Mouse (Mus musculus) cortical plate, adult 2 months (tissue): ENCODE data around the gene Kank4.

Experiments
- CTCF ChIP-seq: fragments of 200-500 bp; IDR thresholded peaks from 2 replicates; pipeline ENCODE4 v1.5.1; 2011; ENCODE audit warnings: mild to moderate bottlenecking, control low read depth, low read length; ENCODE audit not compliant: insufficient read depth; ENCODE audit errors: extremely low read depth
- POLR2A ChIP-seq: fragments of 200-500 bp; IDR thresholded peaks from 2 replicates; pipeline ENCODE4 v1.6.1; 2011; ENCODE audit warnings: mild to moderate bottlenecking, low read length, control low read depth; ENCODE audit not compliant: insufficient read depth; ENCODE audit errors: extremely low read depth

DNA sequence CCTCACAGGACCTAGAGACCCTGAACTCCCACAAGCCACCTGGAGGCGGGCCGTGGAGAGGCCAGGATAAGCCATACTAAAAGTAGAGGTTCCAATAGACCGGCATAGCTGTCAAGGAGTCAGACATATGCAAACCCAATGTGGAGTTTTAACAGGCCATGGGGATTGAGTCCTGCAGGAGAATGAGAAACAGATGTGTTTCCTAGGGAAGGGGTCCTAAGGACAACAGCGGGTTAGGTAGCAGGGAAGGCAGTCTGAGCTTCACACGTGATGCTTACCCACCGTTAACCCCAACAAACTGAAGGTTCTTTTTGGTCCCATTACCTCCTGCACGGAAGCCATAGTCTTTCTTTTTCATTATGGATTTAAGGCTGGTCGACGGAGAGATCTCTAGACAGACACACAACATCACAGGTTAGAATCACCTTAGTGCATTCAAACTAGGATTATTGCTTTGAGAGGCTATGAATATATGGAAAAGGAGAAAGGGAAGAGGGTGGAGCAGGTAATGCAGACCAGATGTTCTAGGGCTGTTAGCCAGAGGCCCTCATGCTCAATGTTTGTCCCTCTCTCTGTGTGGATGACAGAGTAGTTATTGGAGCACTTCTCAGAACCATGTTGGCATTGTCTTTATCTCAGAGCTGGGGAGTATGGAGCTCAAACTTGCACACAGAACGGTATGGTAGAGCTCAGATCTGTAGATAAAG lies 40.5 kb downstream of the Kank4 start:
- no peak for TF ChIP-seq POLR2A
- no peak for TF ChIP-seq CTCF
